Mouse (Mus musculus): ENCODE measurements around the gene C1rl. TPM values are rescaled to one million over a fixed set of nuclear protein-coding genes. Genes with fewer than 3 reads are reported as not detected.

Gene C1rl
- polyA plus RNA-seq, 2 experiments, result 0.47 to 0.81 TPM

Other genes starting within 250 kb of the C1rl start
- 0.03 TPM in 2 replicates for gene Cd163, start 188.5 kb upstream of the C1rl start, polyA plus RNA-seq (2012; rRNA removed)
- 0.04 and 0.10 TPM in 2 replicates for gene Cd163, start 188.5 kb upstream of the C1rl start, polyA plus RNA-seq (2014; fragmentation: Nextera tagmentation; extraction: Ambion mirVana)
- 53.9 and 60.7 TPM in 2 replicates for gene Pex5, start 78.0 kb upstream of the C1rl start, polyA plus RNA-seq (2012; rRNA removed)
- 34.7 and 43.3 TPM in 2 replicates for gene Pex5, start 78.0 kb upstream of the C1rl start, polyA plus RNA-seq (2014; fragmentation: Nextera tagmentation; extraction: Ambion mirVana)
- 11.2 and 16.3 TPM in 2 replicates for gene Clstn3, start 28.3 kb upstream of the C1rl start, polyA plus RNA-seq (2012; rRNA removed)
- 5.1 and 6.4 TPM in 2 replicates for gene Clstn3, start 28.3 kb upstream of the C1rl start, polyA plus RNA-seq (2014; fragmentation: Nextera tagmentation; extraction: Ambion mirVana)
- 1.4 and 2.1 TPM in 2 replicates for gene C1ra, start 19.3 kb downstream of the C1rl start, polyA plus RNA-seq (2012; rRNA removed)
- gene C1ra, start 19.3 kb downstream of the C1rl start, polyA plus RNA-seq (2014; fragmentation: Nextera tagmentation; extraction: Ambion mirVana), result 1.7 and 1.9 TPM in 2 replicates
- 7.9 and 8.5 TPM in 2 replicates for gene C1s1, start 49.2 kb downstream of the C1rl start, polyA plus RNA-seq (2012; rRNA removed)
- gene C1s1, start 49.2 kb downstream of the C1rl start, polyA plus RNA-seq (2014; fragmentation: Nextera tagmentation; extraction: Ambion mirVana), result 3.3 and 3.4 TPM in 2 replicates
- gene C1rb, start 77.2 kb downstream of the C1rl start, polyA plus RNA-seq (2012; rRNA removed), result not detected in 2 replicates
- gene C1rb, start 77.2 kb downstream of the C1rl start, polyA plus RNA-seq (2014; fragmentation: Nextera tagmentation; extraction: Ambion mirVana), result 0.11 TPM in 1 of 2 replicates, not detected in the other
- 0.23 and 0.24 TPM in 2 replicates for gene C1s2, start 143.0 kb downstream of the C1rl start, polyA plus RNA-seq (2012; rRNA removed)
- 0.10 TPM in 1 of 2 replicates, not detected in the other for gene C1s2, start 143.0 kb downstream of the C1rl start, polyA plus RNA-seq (2014; fragmentation: Nextera tagmentation; extraction: Ambion mirVana)
- 80.8 and 101 TPM in 2 replicates for gene Lpcat3, start 169.9 kb downstream of the C1rl start, polyA plus RNA-seq (2012; rRNA removed)
- gene Lpcat3, start 169.9 kb downstream of the C1rl start, polyA plus RNA-seq (2014; fragmentation: Nextera tagmentation; extraction: Ambion mirVana), result 49.3 and 51.7 TPM in 2 replicates
- 135 and 148 TPM in 2 replicates for gene Emg1, start 219.1 kb downstream of the C1rl start, polyA plus RNA-seq (2012; rRNA removed)
- 179 and 185 TPM in 2 replicates for gene Emg1, start 219.1 kb downstream of the C1rl start, polyA plus RNA-seq (2014; fragmentation: Nextera tagmentation; extraction: Ambion mirVana)
- gene Phb2, start 219.2 kb downstream of the C1rl start, polyA plus RNA-seq (2012; rRNA removed), result 203 and 205 TPM in 2 replicates
- gene Phb2, start 219.2 kb downstream of the C1rl start, polyA plus RNA-seq (2014; fragmentation: Nextera tagmentation; extraction: Ambion mirVana), result 295 and 296 TPM in 2 replicates
- 9.4 and 9.6 TPM in 2 replicates for gene Ptpn6, start 245.6 kb downstream of the C1rl start, polyA plus RNA-seq (2012; rRNA removed)
- 13.9 and 14.2 TPM in 2 replicates for gene Ptpn6, start 245.6 kb downstream of the C1rl start, polyA plus RNA-seq (2014; fragmentation: Nextera tagmentation; extraction: Ambion mirVana)
- 285 and 290 TPM in 2 replicates for gene Grcc10, start 248.3 kb downstream of the C1rl start, polyA plus RNA-seq (2012; rRNA removed)
- 438 and 458 TPM in 2 replicates for gene Grcc10, start 248.3 kb downstream of the C1rl start, polyA plus RNA-seq (2014; fragmentation: Nextera tagmentation; extraction: Ambion mirVana)